Mouse (Mus musculus): ENCODE measurements around the gene Spem2. TPM values are rescaled to one million over a fixed set of nuclear protein-coding genes. Genes with fewer than 3 reads are reported as not detected.
A peak's percentile ranks its signal among the peaks of the same experiment; 100 is the strongest.

The Spem2 gene
- total and polyA plus RNA-seq, 3 experiments, result 0.20 TPM; not detected in 2

GRCm38 (mm10) chr11:69767625-69767909 lies 50.7 kb downstream of the Spem2 start:
- intact Hi-C loops (cut with DNase I), result loop anchor here (2.0 kb wide), 1 partner anchor 35 kb away; no protein-coding TSS in a partner anchor

GRCm38 (mm10) chr11:69766872-69767624 lies 51.2 kb downstream of the Spem2 start:
- H3K36me3 ChIP-seq (ENCODE audit: control insufficient read depth, insufficient read depth, low read length), result no peaks in the 10 kb centered on the region
- peak overlapping the region; percentile 99 for H3K27ac ChIP-seq
- TF ChIP-seq CTCF (IDR thresholded peaks at IDR 0.05) (no peak), POLR2A (IDR thresholded peaks at IDR 0.05; ENCODE audit: insufficient read depth, low read depth, low read length) (no peak)
- peak overlapping the region; percentile 99 for H3K4me3 ChIP-seq
- 26% methylated on average over 13 of the region's 13 CpGs for WGBS
- intact Hi-C loops (cut with DNase I), result loop anchor here (2.0 kb wide), 1 partner anchor 36 kb away; no protein-coding TSS in a partner anchor
- no peaks in the 10 kb centered on the region for H3K27me3 ChIP-seq (ENCODE audit: control insufficient read depth, insufficient read depth, low read length)
- peak; percentile 36 to 45 for DNase-seq
- H3K79me2 ChIP-seq (replicated peaks; ENCODE audit: control insufficient read depth, insufficient read depth, low read length), result no peaks in the 10 kb centered on the region; the same call in 1 of the 2 replicates
- peak overlapping the region; percentile 98 for H3K9ac ChIP-seq (ENCODE audit: low read depth, low read length)
- peaks cover 11% of the 10 kb centered on the region for H3K4me1 ChIP-seq (ENCODE audit: control insufficient read depth, insufficient read depth, low read length)

More at GRCm38 (mm10) chr11:69767625-69767909, 50.7 kb downstream of the Spem2 start:
- no peaks in the 10 kb centered on the region; the same call in 1 of the 2 replicates for H3K79me2 ChIP-seq (replicated peaks; ENCODE audit: control insufficient read depth, insufficient read depth, low read length)
- H3K27ac ChIP-seq, result peak overlapping the region; percentile 99
- H3K4me1 ChIP-seq (ENCODE audit: control insufficient read depth, insufficient read depth, low read length), result peaks cover 11% of the 10 kb centered on the region
- 36% methylated on average over 4 of the region's 4 CpGs for WGBS
- DNase-seq, result peak in 1 of 2 experiments; percentile 26
- peak; percentile 43; the same call in 1 of the 2 replicates for TF ChIP-seq POLR2A (IDR thresholded peaks at IDR 0.05; ENCODE audit: insufficient read depth, low read depth, low read length)
- TF ChIP-seq EP300 (IDR thresholded peaks at IDR 0.05; ENCODE audit: insufficient read depth, low read depth, low read length), result no peak
- no peaks in the 10 kb centered on the region for H3K36me3 ChIP-seq (ENCODE audit: control insufficient read depth, insufficient read depth, low read length)
- H3K4me3 ChIP-seq, result peak overlapping the region; percentile 99
- no peaks in the 10 kb centered on the region for H3K27me3 ChIP-seq (ENCODE audit: control insufficient read depth, insufficient read depth, low read length)
- 0 out of 2 replicates have a peak overlapping the region, but pooled peaks have one; percentile 10 for H3K9ac ChIP-seq (ENCODE audit: low read depth, low read length)

Other genes starting within 250 kb of the Spem2 start
Only the 30 nearest of the 44 such genes appear.
- gene Mpdu1, start 155.8 kb downstream of the Spem2 start, total RNA-seq (2021), result 10 to 100 TPM; 13.7 to 14.2 TPM
- gene Mpdu1, start 155.8 kb downstream of the Spem2 start, polyA plus RNA-seq (2012; rRNA removed), result 40.8 and 41.3 TPM in 2 replicates
- gene Cd68, start 152.3 kb downstream of the Spem2 start, total RNA-seq (2021), result 1 to 10 TPM; 7.4 to 7.6 TPM
- 7.0 and 14.8 TPM in 2 replicates for gene Cd68, start 152.3 kb downstream of the Spem2 start, polyA plus RNA-seq (2012; rRNA removed)
- gene Eif4a1, start 146.0 kb downstream of the Spem2 start, total RNA-seq (2021), result 100 to 1,000 TPM; 173 to 198 TPM
- gene Eif4a1, start 146.0 kb downstream of the Spem2 start, polyA plus RNA-seq (2012; rRNA removed), result 147 and 250 TPM in 2 replicates
- gene Senp3, start 136.4 kb downstream of the Spem2 start, total RNA-seq (2021), result 10 to 100 TPM; 31.1 to 33.2 TPM
- 35.1 and 51.8 TPM in 2 replicates for gene Senp3, start 136.4 kb downstream of the Spem2 start, polyA plus RNA-seq (2012; rRNA removed)
- gene Tnfsf13, start 132.7 kb downstream of the Spem2 start, total RNA-seq (2021), result 1 to 10 TPM; 1.4 to 3.2 TPM
- 2.9 and 4.0 TPM in 2 replicates for gene Tnfsf13, start 132.7 kb downstream of the Spem2 start, polyA plus RNA-seq (2012; rRNA removed)
- gene Tnfsf12, start 122.6 kb downstream of the Spem2 start, total RNA-seq (2021), result 10 to 100 TPM; 18.4 to 21.9 TPM
- gene Tnfsf12, start 122.6 kb downstream of the Spem2 start, polyA plus RNA-seq (2012; rRNA removed), result 29.2 and 32.0 TPM in 2 replicates
- gene Tnfsfm13, start 122.4 kb downstream of the Spem2 start, total RNA-seq (2021), result 1 to 10 TPM; 2.8 to 3.2 TPM
- gene Tnfsfm13, start 122.4 kb downstream of the Spem2 start, polyA plus RNA-seq (2012; rRNA removed), result 3.7 and 4.7 TPM in 2 replicates
- gene Polr2a, start 59.8 kb downstream of the Spem2 start, total RNA-seq (2021), result 10 to 100 TPM; 25.3 to 30.4 TPM
- gene Polr2a, start 59.8 kb downstream of the Spem2 start, polyA plus RNA-seq (2012; rRNA removed), result 15.6 and 20.2 TPM in 2 replicates
- gene Slc35g3, start 56.5 kb downstream of the Spem2 start, total RNA-seq (2021), result not detected
- gene Slc35g3, start 56.5 kb downstream of the Spem2 start, polyA plus RNA-seq (2012; rRNA removed), result 0.35 TPM in 1 of 2 replicates, not detected in the other
- 10 to 100 TPM; 42.9 to 47.9 TPM for gene Zbtb4, start 52.6 kb downstream of the Spem2 start, total RNA-seq (2021)
- 19.8 and 25.4 TPM in 2 replicates for gene Zbtb4, start 52.6 kb downstream of the Spem2 start, polyA plus RNA-seq (2012; rRNA removed)
- 1 to 10 TPM; 4.1 TPM for gene Chrnb1, start 22.5 kb downstream of the Spem2 start, total RNA-seq (2021)
- gene Chrnb1, start 22.5 kb downstream of the Spem2 start, polyA plus RNA-seq (2012; rRNA removed), result 10.3 and 16.4 TPM in 2 replicates
- 1 to 10 TPM; 1.9 to 2.5 TPM for gene Fgf11, start 16.6 kb downstream of the Spem2 start, total RNA-seq (2021)
- 3.3 and 4.3 TPM in 2 replicates for gene Fgf11, start 16.6 kb downstream of the Spem2 start, polyA plus RNA-seq (2012; rRNA removed)
- under 1 TPM; 0.25 to 0.29 TPM for gene Tmem102, start 12.8 kb downstream of the Spem2 start, total RNA-seq (2021)
- 0.44 and 0.47 TPM in 2 replicates for gene Tmem102, start 12.8 kb downstream of the Spem2 start, polyA plus RNA-seq (2012; rRNA removed)
- gene Gm39566, start 3.2 kb downstream of the Spem2 start, total RNA-seq (2021), result not detected
- 0.02 and 0.09 TPM in 2 replicates for gene Gm39566, start 3.2 kb downstream of the Spem2 start, polyA plus RNA-seq (2012; rRNA removed)
- gene Spem1, start 3.7 kb upstream of the Spem2 start, total RNA-seq (2021), result not detected
- 0.23 and 0.32 TPM in 2 replicates for gene Spem1, start 3.7 kb upstream of the Spem2 start, polyA plus RNA-seq (2012; rRNA removed)
- gene Nlgn2, start 19.3 kb upstream of the Spem2 start, total RNA-seq (2021), result 1 to 10 TPM; 3.4 to 5.0 TPM
- gene Nlgn2, start 19.3 kb upstream of the Spem2 start, polyA plus RNA-seq (2012; rRNA removed), result 6.0 and 6.7 TPM in 2 replicates
- gene Tmem256, start 20.0 kb upstream of the Spem2 start, total RNA-seq (2021), result 100 to 1,000 TPM; 214 to 254 TPM
- 308 and 350 TPM in 2 replicates for gene Tmem256, start 20.0 kb upstream of the Spem2 start, polyA plus RNA-seq (2012; rRNA removed)
- gene Plscr3, start 27.9 kb upstream of the Spem2 start, total RNA-seq (2021), result 10 to 100 TPM; 21.2 to 22.4 TPM
- 45.3 and 48.3 TPM in 2 replicates for gene Plscr3, start 27.9 kb upstream of the Spem2 start, polyA plus RNA-seq (2012; rRNA removed)
- gene Tnk1, start 40.3 kb upstream of the Spem2 start, total RNA-seq (2021), result not detected
- gene Tnk1, start 40.3 kb upstream of the Spem2 start, polyA plus RNA-seq (2012; rRNA removed), result 0.20 and 0.68 TPM in 2 replicates
- gene Tmem95, start 59.6 kb upstream of the Spem2 start, total RNA-seq (2021), result not detected
- gene Tmem95, start 59.6 kb upstream of the Spem2 start, polyA plus RNA-seq (2012; rRNA removed), result not detected in 2 replicates
- gene Kctd11, start 62.9 kb upstream of the Spem2 start, total RNA-seq (2021), result 1 to 10 TPM; 2.3 to 2.6 TPM
- gene Kctd11, start 62.9 kb upstream of the Spem2 start, polyA plus RNA-seq (2012; rRNA removed), result 2.9 TPM in 2 replicates
- 1 to 10 TPM in 1 of 2 experiments, under 1 TPM in 1; 0.65 to 1.1 TPM for gene Acap1, start 77.1 kb upstream of the Spem2 start, total RNA-seq (2021)
- 1.7 and 3.3 TPM in 2 replicates for gene Acap1, start 77.1 kb upstream of the Spem2 start, polyA plus RNA-seq (2012; rRNA removed)
- gene 2810408A11Rik, start 82.5 kb upstream of the Spem2 start, total RNA-seq (2021), result under 1 TPM; 0.23 to 0.34 TPM
- 0.15 and 0.41 TPM in 2 replicates for gene 2810408A11Rik, start 82.5 kb upstream of the Spem2 start, polyA plus RNA-seq (2012; rRNA removed)
- 10 to 100 TPM; 42.6 to 47.1 TPM for gene Neurl4, start 82.6 kb upstream of the Spem2 start, total RNA-seq (2021)
- 31.5 and 54.1 TPM in 2 replicates for gene Neurl4, start 82.6 kb upstream of the Spem2 start, polyA plus RNA-seq (2012; rRNA removed)
- 10 to 100 TPM; 27.2 to 28.4 TPM for gene Gps2, start 95.4 kb upstream of the Spem2 start, total RNA-seq (2021)
- gene Gps2, start 95.4 kb upstream of the Spem2 start, polyA plus RNA-seq (2012; rRNA removed), result 53.9 and 63.9 TPM in 2 replicates
- gene Eif5a, start 103.5 kb upstream of the Spem2 start, total RNA-seq (2021), result 100 to 1,000 TPM; 397 to 444 TPM
- gene Eif5a, start 103.5 kb upstream of the Spem2 start, polyA plus RNA-seq (2012; rRNA removed), result 360 and 540 TPM in 2 replicates
- 10 to 100 TPM; 16.7 to 22.6 TPM for gene Ybx2, start 117.3 kb upstream of the Spem2 start, total RNA-seq (2021)
- 64.2 and 66.2 TPM in 2 replicates for gene Ybx2, start 117.3 kb upstream of the Spem2 start, polyA plus RNA-seq (2012; rRNA removed)
- 100 to 1,000 TPM; 363 to 456 TPM for gene Slc2a4, start 129.7 kb upstream of the Spem2 start, total RNA-seq (2021)
- 516 and 737 TPM in 2 replicates for gene Slc2a4, start 129.7 kb upstream of the Spem2 start, polyA plus RNA-seq (2012; rRNA removed)
- not detected for gene Cldn7, start 146.3 kb upstream of the Spem2 start, total RNA-seq (2021)
- 0.50 and 3.5 TPM in 2 replicates for gene Cldn7, start 146.3 kb upstream of the Spem2 start, polyA plus RNA-seq (2012; rRNA removed)
- 100 to 1,000 TPM; 143 to 144 TPM for gene Ctdnep1, start 162.7 kb upstream of the Spem2 start, total RNA-seq (2021)
- 138 and 190 TPM in 2 replicates for gene Ctdnep1, start 162.7 kb upstream of the Spem2 start, polyA plus RNA-seq (2012; rRNA removed)